9 mouse cellular contexts compared by ENCODE assay signal in genomic region chr6:126766552-126766951, GRCm38 (mm10). TPM values are rescaled to one million over a fixed set of nuclear protein-coding genes. Genes with fewer than 3 reads are reported as not detected.
A peak's percentile ranks its signal among the peaks of the same experiment; 100 is the strongest.
DNase-seq lines count a peak whose midpoint lies in the region; ATAC-seq and TF ChIP-seq lines count a peak whose summit lies in the region.
"Had no signal": no experiment of that assay in that cellular context is flagged by ENCODE, and none has a peak within 500 bp of the region (broad histone marks: within the 10 kb centered on the region; RNA-seq: fewer than 3 reads in every experiment).

No protein-coding gene starts in this region.

- WGBS in hindbrain, embryonic 11.5 days, result 52% methylated on average over 5 of the region's 5 CpGs
- 53% methylated on average over 5 of the region's 5 CpGs for WGBS in midbrain, postnatal 0 days

- H3K9me3 ChIP-seq in hindbrain, embryonic 11.5 days (ENCODE audit: control insufficient read depth, low read length), result no peaks in the 10 kb centered on the region
- H3K9me3 ChIP-seq in midbrain, postnatal 0 days (ENCODE audit: low read length), result no peaks in the 10 kb centered on the region

- intact Hi-C loops in gastrocnemius, postnatal 14 days (cut with DNase I; ENCODE audit: low total_unique reads), result no loop called here

- 0 out of 2 replicates have a peak, but pooled peaks have one; percentile 17 for TF ChIP-seq POLR2A in cortical plate, adult 2 months (IDR thresholded peaks at IDR 0.05; ENCODE audit: extremely low read depth, insufficient read depth, low read length)

- ATAC-seq in hindbrain, embryonic 11.5 days (ENCODE audit: low FRiP score), result peak; percentile 54; the same call in 1 of the 2 replicates
- no peak for ATAC-seq in midbrain, postnatal 0 days (ENCODE audit: low FRiP score)

- peak; percentile 23 to 72 for DNase-seq in layer of hippocampus, adult 8-10 months (ENCODE audit: low spot score in 2 of 2)
- no peak for DNase-seq in layer of hippocampus, adult 9-10 months (ENCODE audit: low spot score)
- peak; percentile 46 for DNase-seq in hindbrain, embryonic 11.5 days (ENCODE audit: low spot score)
- DNase-seq in midbrain, postnatal 0 days (ENCODE audit: low spot score), result peak; percentile 50
- DNase-seq in gastrocnemius, postnatal 14 days, result no peak
- DNase-seq in MN1 (ENCODE audit: low spot score), result no peak
- DNase-seq: heart, postnatal 10 days; thymus, postnatal 25 days had no signal

- H3K9ac ChIP-seq in hindbrain, embryonic 11.5 days (ENCODE audit: low read depth, low read length), result 0 out of 2 replicates have a peak overlapping the region, but pooled peaks have one; percentile 7
- no peak overlapping the region for H3K9ac ChIP-seq in midbrain, postnatal 0 days (replicated peaks; ENCODE audit: low read length, poor library complexity, severe bottlenecking)

- no peak for TF ChIP-seq CTCF in cortical plate, adult 2 months (IDR thresholded peaks at IDR 0.05; ENCODE audit: extremely low read depth, insufficient read depth, low read length)
- TF ChIP-seq CTCF in midbrain, postnatal 0 days (IDR thresholded peaks at IDR 0.05), result no peak

- no peak overlapping the region for H3K4me3 ChIP-seq in cortical plate, adult 2 months (ENCODE audit: insufficient read depth, low read length)
- no peak overlapping the region for H3K4me3 ChIP-seq in hindbrain, embryonic 11.5 days (ENCODE audit: low read depth, low read length)
- H3K4me3 ChIP-seq in midbrain, postnatal 0 days (ENCODE audit: low read depth, low read length), result no peak overlapping the region

- no peak overlapping the region for H3K4me2 ChIP-seq in hindbrain, embryonic 11.5 days (replicated peaks; ENCODE audit: low read depth, low read length)
- H3K4me2 ChIP-seq in midbrain, postnatal 0 days (ENCODE audit: low read depth, low read length, poor library complexity, severe bottlenecking), result no peak overlapping the region

- H3K27me3 ChIP-seq in hindbrain, embryonic 11.5 days (ENCODE audit: control insufficient read depth, insufficient read depth, low read length), result no peaks in the 10 kb centered on the region
- H3K27me3 ChIP-seq in midbrain, postnatal 0 days (ENCODE audit: insufficient read depth, low read length), result no peaks in the 10 kb centered on the region

- no peaks in the 10 kb centered on the region for H3K36me3 ChIP-seq in hindbrain, embryonic 11.5 days (ENCODE audit: control insufficient read depth, insufficient read depth, low read length)
- no peaks in the 10 kb centered on the region for H3K36me3 ChIP-seq in midbrain, postnatal 0 days (ENCODE audit: insufficient read depth, low read length)

- H3K27ac ChIP-seq in cortical plate, adult 2 months (ENCODE audit: insufficient read depth, low read length), result peak overlapping the region; percentile 81; the same call in 1 of the 2 replicates
- no peak overlapping the region; the same call in 1 of the 2 replicates for H3K27ac ChIP-seq in hindbrain, embryonic 11.5 days (ENCODE audit: low read depth, low read length)
- peak overlapping the region; percentile 73 for H3K27ac ChIP-seq in midbrain, postnatal 0 days (ENCODE audit: low read depth, low read length)

- peaks cover 7% of the 10 kb centered on the region for H3K4me1 ChIP-seq in cortical plate, adult 2 months (ENCODE audit: control insufficient read depth, insufficient read depth, low read length)
- 0 out of 2 replicates have a peak, but pooled peaks cover 2% of the 10 kb centered on the region for H3K4me1 ChIP-seq in hindbrain, embryonic 11.5 days (replicated peaks; ENCODE audit: control insufficient read depth, insufficient read depth, low read length)
- H3K4me1 ChIP-seq in midbrain, postnatal 0 days (ENCODE audit: insufficient read depth, low read length), result peaks cover 11% of the 10 kb centered on the region

RNA-seq across cellular contexts. Expression of gene Kcna6, which starts 26.1 kb away (rescaled TPM):
- 10 to 100 TPM; 45.8 to 60.4 (median 52.2) TPM for total RNA-seq in layer of hippocampus, adult 8-10 months (2022)
- 44.9 and 45.3 TPM in 2 replicates for polyA plus RNA-seq in cortical plate, adult 2 months (2012; rRNA removed)
- 5.0 and 6.2 TPM in 2 replicates for polyA plus RNA-seq in hindbrain, embryonic 11.5 days (2014; fragmentation: Nextera tagmentation; extraction: Ambion mirVana)
- 91.7 and 95.9 TPM in 2 replicates for total RNA-seq in midbrain, postnatal 0 days (2014; rRNA removed)
- polyA plus RNA-seq in midbrain, postnatal 0 days (2015; fragmentation: Nextera tagmentation; extraction: Ambion mirVana), result 26.9 and 29.2 TPM in 2 replicates
- total RNA-seq in gastrocnemius, postnatal 14 days (2021), result 1 to 10 TPM; 1.3 to 2.4 TPM

Comparison
In these comparisons a context has a peak if more than half of its experiments do, and no peak if none do; other contexts are left out.
1. DNase-seq: peak in layer of hippocampus, adult 8-10 months (2 of 2), hindbrain, embryonic 11.5 days (single experiment) and midbrain, postnatal 0 days (single experiment); none in layer of hippocampus, adult 9-10 months (single experiment), gastrocnemius, postnatal 14 days (single experiment) and MN1 (single experiment).
2. RNA of gene Kcna6, which starts 26.1 kb away (total RNA-seq): 91.7 to 95.9 TPM in midbrain, postnatal 0 days and 45.8 to 60.4 TPM in layer of hippocampus, adult 8-10 months; 1.3 to 2.4 TPM in gastrocnemius, postnatal 14 days; every median in the first group is over 10 times any median in the second.